In the genomic region with DNA sequence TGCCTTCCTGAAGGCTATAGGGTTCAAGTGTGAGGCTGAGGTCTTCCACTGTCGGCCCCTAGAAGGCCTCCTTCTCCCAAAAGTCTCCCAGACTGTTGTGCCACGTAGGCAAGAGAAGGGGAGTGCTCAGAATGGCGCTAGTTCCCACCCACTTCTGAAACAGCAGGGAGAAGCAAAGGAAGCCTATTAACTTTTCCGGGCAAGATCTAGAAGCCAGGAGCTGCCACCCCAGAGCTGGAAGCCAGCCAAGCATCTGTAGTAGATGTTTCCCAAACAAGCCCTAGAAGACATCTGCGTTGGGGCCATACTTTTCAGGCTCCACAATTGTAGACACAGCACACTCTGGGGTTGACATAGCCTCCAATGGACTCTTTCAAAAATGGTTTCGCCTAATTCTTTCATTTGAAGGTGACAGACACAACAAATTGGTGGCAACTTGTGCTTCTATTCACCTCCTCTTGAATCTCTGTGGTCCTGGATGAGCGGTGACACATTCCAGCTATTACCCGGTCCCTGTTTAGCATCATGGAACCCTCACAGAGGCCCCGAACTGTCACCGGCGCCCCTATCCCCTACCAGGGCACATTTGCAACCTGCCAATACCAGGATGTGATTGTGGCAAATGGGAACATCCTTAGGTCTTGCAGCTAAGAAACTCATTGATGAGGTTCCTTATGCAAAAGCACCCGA, we compare ENCODE assay signal across 7 mouse cellular contexts. TPM values are rescaled to one million over a fixed set of nuclear protein-coding genes. Genes with fewer than 3 reads are reported as not detected.
DNase-seq lines count a peak whose midpoint lies in the region; ATAC-seq lines count a peak whose summit lies in the region.

No protein-coding gene starts in this region.

- H3K9me3 ChIP-seq in forebrain, embryonic 12.5 days: no peaks in the 10 kb centered on the region
- H3K9me3 ChIP-seq in limb, embryonic 11.5 days (ENCODE audit: control insufficient read depth, low read length): no peaks in the 10 kb centered on the region

- no peaks in the 10 kb centered on the region for H3K27me3 ChIP-seq in forebrain, embryonic 12.5 days
- H3K27me3 ChIP-seq in limb, embryonic 11.5 days (ENCODE audit: control insufficient read depth, insufficient read depth, low read length): no peaks in the 10 kb centered on the region

- 69% methylated on average over 12 of the region's 12 CpGs for WGBS in forebrain, embryonic 12.5 days
- 64% methylated on average over 12 of the region's 12 CpGs for WGBS in limb, embryonic 11.5 days

- peak; percentile 42 to 68 for DNase-seq in adrenal gland, postnatal 36 days
- DNase-seq in heart, postnatal 36 days: peak; percentile 40 to 43
- DNase-seq in limb, embryonic 11.5 days (ENCODE audit: low spot score): peak; percentile 41
- peak; percentile 49 for DNase-seq in ovary, postnatal 14 days (ENCODE audit: low spot score)
- no peak for DNase-seq in B cell, adult 2 months

- no peak overlapping the region for H3K27ac ChIP-seq in forebrain, embryonic 12.5 days
- H3K27ac ChIP-seq in limb, embryonic 11.5 days (replicated peaks; ENCODE audit: low read depth, low read length): no peak overlapping the region

- no peak for ATAC-seq in forebrain, embryonic 12.5 days (ENCODE audit: low FRiP score)
- ATAC-seq in limb, embryonic 11.5 days (ENCODE audit: insufficient number of reproducible peaks, low FRiP score, low TSS enrichment, low read depth): no peak
- ATAC-seq in megakaryocyte-erythroid progenitor cell, adult 5-6 weeks (replicated peaks; ENCODE audit: low FRiP score, low TSS enrichment, poor library complexity, severe bottlenecking): no peak

- H3K36me3 ChIP-seq in forebrain, embryonic 12.5 days (replicated peaks): 0 out of 2 replicates have a peak, but pooled peaks cover 4% of the 10 kb centered on the region
- peaks cover 3% of the 10 kb centered on the region; the same call in 1 of the 2 replicates for H3K36me3 ChIP-seq in limb, embryonic 11.5 days (ENCODE audit: control insufficient read depth, insufficient read depth, low read length)

- peak overlapping the region; percentile 62 for H3K4me3 ChIP-seq in forebrain, embryonic 12.5 days (replicated peaks)
- H3K4me3 ChIP-seq in limb, embryonic 11.5 days (ENCODE audit: low read depth, low read length): peak overlapping the region; percentile 70

- peak overlapping the region; percentile 68; the same call in 1 of the 2 replicates for H3K9ac ChIP-seq in forebrain, embryonic 12.5 days
- no peak overlapping the region; the same call in 1 of the 2 replicates for H3K9ac ChIP-seq in limb, embryonic 11.5 days (ENCODE audit: low read length)

- H3K4me2 ChIP-seq in forebrain, embryonic 12.5 days: peak overlapping the region; percentile 99
- peak overlapping the region; percentile 95 for H3K4me2 ChIP-seq in limb, embryonic 11.5 days (ENCODE audit: low read depth, severe bottlenecking)

- intact Hi-C loops in heart, postnatal 36 days (cut with DNase I): loop anchor here (5.0 kb wide), 2 partner anchors 576 to 631 kb away; no protein-coding TSS in a partner anchor

- H3K4me1 ChIP-seq in forebrain, embryonic 12.5 days: peaks cover 20% of the 10 kb centered on the region
- H3K4me1 ChIP-seq in limb, embryonic 11.5 days (ENCODE audit: control insufficient read depth, insufficient read depth, low read length): peaks cover 14% of the 10 kb centered on the region

RNA-seq across cellular contexts. Expression of a gene that starts 1.4 kb away (rescaled TPM):
- 10 to 100 TPM; 16.0 to 23.2 TPM for total RNA-seq in adrenal gland, postnatal 36 days (2021)
- 20.7 and 20.8 TPM in 2 replicates for polyA plus RNA-seq in forebrain, embryonic 12.5 days (2016; fragmentation: Nextera tagmentation; extraction: Ambion mirVana)
- total RNA-seq in heart, postnatal 36 days (2021): 10 to 100 TPM in 1 of 2 experiments, 1 to 10 TPM in 1; 9.2 to 12.6 TPM
- polyA plus RNA-seq in limb, embryonic 11.5 days (2014; fragmentation: Nextera tagmentation; extraction: Ambion mirVana): 21.4 and 24.2 TPM in 2 replicates
- total RNA-seq in megakaryocyte-erythroid progenitor cell, adult 5-6 weeks (2014; fragmentation: Nextera tagmentation): not detected in 2 replicates
- not detected in 2 replicates for total RNA-seq in megakaryocyte-erythroid progenitor cell, adult 5-6 weeks (2017)

Comparison
In these comparisons a context has a peak if more than half of its experiments do, and no peak if none do; other contexts are left out.
1. DNase-seq: peak in adrenal gland, postnatal 36 days (2 of 2), heart, postnatal 36 days (2 of 2), limb, embryonic 11.5 days (single experiment) and ovary, postnatal 14 days (single experiment); none in B cell, adult 2 months (0 of 2).
2. RNA of a gene that starts 1.4 kb away (total RNA-seq): 16.0 to 23.2 TPM in adrenal gland, postnatal 36 days and 9.2 to 12.6 TPM in heart, postnatal 36 days; not detected in megakaryocyte-erythroid progenitor cell, adult 5-6 weeks; every median in the first group is over 10 times any median in the second.